Mouse (Mus musculus) layer of hippocampus, adult 8-10 months (tissue): Measurements from ENCODE around the gene Nipbl. TPM values are rescaled to one million over a fixed set of nuclear protein-coding genes. Genes with fewer than 3 reads are reported as not detected.
A peak's percentile ranks its signal among the peaks of the same experiment; 100 is the strongest.
"Not testable (repeated sequence)": the region's sequence is repeated elsewhere in the genome, so short reads cannot be mapped to it uniquely, and the experiment has no call there.

Experiments
- DNase-seq, 2 experiments: peaks; one replicate each; pipeline ENCODE4 v3.0.0; 2022; ENCODE audit warnings: low spot score in 2 of 2
- total RNA-seq, 4 experiments: library from RNA; stranded (reverse); gene quantifications; 2 replicates each; pipeline ENCODE4 v1.2.4; 2022

Nipbl gene
- total RNA-seq, 4 experiments from 2014 or later, result 29.5 to 37.3 (median 33.6) TPM

- DNase-seq, result no peak
Observed at GRCm38 (mm10) chr15:8302944-8303343, 141.3 kb downstream of the Nipbl start.

- DNase-seq, result no peak
Observed at GRCm38 (mm10) chr15:8294150-8294549, 150.1 kb downstream of the Nipbl start.

GRCm38 (mm10) chr15:8291251-8291650 lies 153.0 kb downstream of the Nipbl start:
- DNase-seq, result no peak

GRCm38 (mm10) chr15:8282155-8282554 lies 162.1 kb downstream of the Nipbl start:
- DNase-seq, result no peak

- peak in 1 of 2 experiments; percentile 34 for DNase-seq
Observed at GRCm38 (mm10) chr15:8281701-8282100, 162.6 kb downstream of the Nipbl start.

GRCm38 (mm10) chr15:8279929-8280610 lies 164.2 kb downstream of the Nipbl start:
- DNase-seq, result no peak

- DNase-seq, result no peak
Observed at GRCm38 (mm10) chr15:8279320-8279779, 164.9 kb downstream of the Nipbl start.

GRCm38 (mm10) chr15:8277916-8278315 lies 166.3 kb downstream of the Nipbl start:
- not testable (repeated sequence) for DNase-seq

- no peak for DNase-seq
Observed at GRCm38 (mm10) chr15:8271952-8272351, 172.3 kb downstream of the Nipbl start.

- no peak for DNase-seq
Observed at GRCm38 (mm10) chr15:8268231-8268630, 176.0 kb downstream of the Nipbl start.

- DNase-seq, result no peak
Observed at GRCm38 (mm10) chr15:8267211-8267610, 177.1 kb downstream of the Nipbl start.

- DNase-seq, result no peak
Observed at GRCm38 (mm10) chr15:8265946-8266345, 178.3 kb downstream of the Nipbl start.

Other genes with a start within 250 kb of the Nipbl start
- gene Gm2310, start 75.5 kb upstream of the Nipbl start, total RNA-seq, result not detected